In genomic region chr9:103524600-103524999, GRCm38 (mm10) we compare ENCODE assay signal across 11 mouse cellular contexts. TPM values are rescaled to one million over a fixed set of nuclear protein-coding genes. Genes with fewer than 3 reads are reported as not detected.
DNase-seq lines count a peak whose midpoint lies in the region; ATAC-seq and TF ChIP-seq lines count a peak whose summit lies in the region.
"Had no signal": no experiment of that assay in that cellular context is flagged by ENCODE, and none has a peak within 500 bp of the region (broad histone marks: within the 10 kb centered on the region; RNA-seq: fewer than 3 reads in every experiment).

No protein-coding gene starts in this region.

- no peak overlapping the region for H3K4me3 ChIP-seq in forebrain, postnatal 0 days (ENCODE audit: low read depth, low read length)
- no peak overlapping the region for H3K4me3 ChIP-seq in midbrain, embryonic 13.5 days (replicated peaks)
- H3K4me3 ChIP-seq: limb, embryonic 15.5 days had no signal

- WGBS in forebrain, postnatal 0 days = 10% methylated on average over 5 of the region's 5 CpGs
- 5% methylated on average over 5 of the region's 5 CpGs for WGBS in midbrain, embryonic 13.5 days

- H3K9ac ChIP-seq in forebrain, postnatal 0 days = no peak overlapping the region
- no peak overlapping the region for H3K9ac ChIP-seq in midbrain, embryonic 13.5 days (replicated peaks)
- H3K9ac ChIP-seq: limb, embryonic 15.5 days had no signal

- peak overlapping the region; percentile 83 for H3K27ac ChIP-seq in forebrain, postnatal 0 days (ENCODE audit: low read depth, low read length)
- peak overlapping the region; percentile 74 for H3K27ac ChIP-seq in midbrain, embryonic 13.5 days
- H3K27ac ChIP-seq: limb, embryonic 15.5 days; macrophage had no signal

- peak; percentile 68 for ATAC-seq in forebrain, postnatal 0 days
- ATAC-seq in midbrain, embryonic 13.5 days = peak; percentile 92

- no peaks in the 10 kb centered on the region for H3K9me3 ChIP-seq in forebrain, postnatal 0 days (ENCODE audit: low read length)
- no peaks in the 10 kb centered on the region for H3K9me3 ChIP-seq in midbrain, embryonic 13.5 days
- H3K9me3 ChIP-seq: limb, embryonic 15.5 days had no signal

- H3K4me1 ChIP-seq in forebrain, postnatal 0 days (ENCODE audit: insufficient read depth) = peaks cover 28% of the 10 kb centered on the region
- H3K4me1 ChIP-seq in midbrain, embryonic 13.5 days (replicated peaks) = peaks cover 34% of the 10 kb centered on the region

- no peaks in the 10 kb centered on the region for H3K27me3 ChIP-seq in forebrain, postnatal 0 days (ENCODE audit: insufficient read depth, low read length)
- H3K27me3 ChIP-seq in midbrain, embryonic 13.5 days = peaks cover 14% of the 10 kb centered on the region
- H3K27me3 ChIP-seq: limb, embryonic 15.5 days had no signal

- H3K36me3 ChIP-seq in forebrain, postnatal 0 days (ENCODE audit: insufficient read depth) = no peaks in the 10 kb centered on the region
- H3K36me3 ChIP-seq in midbrain, embryonic 13.5 days = no peaks in the 10 kb centered on the region
- H3K36me3 ChIP-seq: limb, embryonic 15.5 days had no signal

- DNase-seq in R1 (ENCODE audit: low read depth, low spot score) = peak; percentile 50
- DNase-seq in embryo, embryonic 10 days (ENCODE audit: low spot score) = peak; percentile 76
- DNase-seq in forebrain, postnatal 0 days = peak; percentile 65
- no peak for DNase-seq in ovary, postnatal 36 days (ENCODE audit: low spot score)
- no peak for DNase-seq in right cerebral cortex, adult 18-20 months
- DNase-seq in adrenal gland, postnatal 10 days = no peak
- DNase-seq: cerebellum, postnatal 36 days; thymus, postnatal 4 days had no signal

- H3K4me2 ChIP-seq in forebrain, postnatal 0 days (ENCODE audit: low read depth) = peak overlapping the region; percentile 17; the same call in 1 of the 2 replicates
- H3K4me2 ChIP-seq in midbrain, embryonic 13.5 days (replicated peaks) = peak overlapping the region; percentile 24; the same call in 1 of the 2 replicates
- H3K4me2 ChIP-seq: limb, embryonic 15.5 days had no signal

- peak; percentile 27; the same call in 1 of the 2 replicates for TF ChIP-seq CTCF in forebrain, postnatal 0 days (IDR thresholded peaks at IDR 0.05; ENCODE audit: low read depth)

RNA-seq across cellular contexts. Expression of gene Bfsp2, which starts 44.4 kb away (rescaled TPM):
- total RNA-seq in forebrain, postnatal 0 days (2014; rRNA removed) = 1.5 and 2.6 TPM in 2 replicates
- 1.9 and 2.4 TPM in 2 replicates for polyA plus RNA-seq in forebrain, postnatal 0 days (2015; fragmentation: Nextera tagmentation; extraction: Ambion mirVana)
- polyA plus RNA-seq in midbrain, embryonic 13.5 days (2015; fragmentation: Nextera tagmentation; extraction: Ambion mirVana) = 3.5 and 4.0 TPM in 2 replicates
- total RNA-seq in adrenal gland, postnatal 10 days (2021) = under 1 TPM; 0.55 to 0.60 TPM
- polyA plus RNA-seq: macrophage had no signal

Comparison
In these comparisons a context has a peak if more than half of its experiments do, and no peak if none do; other contexts are left out.
1. DNase-seq: peak in R1 (single experiment), embryo, embryonic 10 days (single experiment) and forebrain, postnatal 0 days (single experiment); none in ovary, postnatal 36 days (single experiment), right cerebral cortex, adult 18-20 months (single experiment) and adrenal gland, postnatal 10 days (single experiment).